Mouse (Mus musculus): ENCODE measurements around the gene Gramd4.

DNA sequence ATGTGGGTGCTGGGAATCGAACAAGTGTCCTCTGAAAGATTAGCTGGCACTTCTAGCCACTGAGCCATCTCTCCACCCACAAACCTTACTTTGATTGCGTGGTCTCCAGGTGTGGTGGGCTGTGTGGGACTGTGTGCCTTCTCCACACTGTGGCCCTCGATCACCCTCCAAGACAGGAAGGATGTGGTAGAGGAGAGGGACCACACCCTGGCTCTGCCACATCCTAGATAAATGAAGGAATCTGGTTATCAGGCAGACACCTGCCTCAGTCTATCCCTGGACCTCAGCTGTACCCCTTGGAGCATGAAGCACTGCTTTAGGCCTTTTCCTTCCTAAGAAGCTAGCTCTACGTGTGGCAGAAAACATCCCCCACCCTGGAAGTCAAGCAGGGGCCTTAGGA is 65.9 kb downstream of the Gramd4 start:
- TF ChIP-seq MYOD1 (IDR thresholded peaks at IDR 0.05; ENCODE audit: control insufficient read depth, insufficient read length, low read depth) (peak; percentile 46), CTCF (IDR thresholded peaks at IDR 0.05; ENCODE audit: control insufficient read depth, insufficient read depth, insufficient read length) (no peak), MAX (IDR thresholded peaks at IDR 0.05) (no peak), MYOG (IDR thresholded peaks at IDR 0.05; ENCODE audit: control insufficient read depth, extremely low read depth, insufficient read length) (no peak), USF1 (IDR thresholded peaks at IDR 0.05; ENCODE audit: low read depth) (no peak)
